Mouse (Mus musculus) cerebellum, adult 2 months (tissue): Measurements from ENCODE around the gene 9530003J23Rik.

Source experiments
- CTCF ChIP-seq: fragments of 200-500 bp; IDR thresholded peaks from 2 replicates; pipeline ENCODE4 v1.5.1; 2011; ENCODE audit warnings: low read depth, mild to moderate bottlenecking, control low read depth, low read length, moderate library complexity, borderline replicate concordance; ENCODE audit not compliant: insufficient read depth
- POLR2A ChIP-seq: fragments of 200-500 bp; IDR thresholded peaks from 2 replicates; pipeline ENCODE4 v1.6.1; 2011; ENCODE audit warnings: low read length, control low read depth, borderline replicate concordance; ENCODE audit not compliant: insufficient read depth

- TF ChIP-seq POLR2A (no peak), CTCF (no peak)
Observed at GRCm38 (mm10) chr10:117287226-117287850, 48.8 kb upstream of the 9530003J23Rik start.
